Mouse (Mus musculus) intestine, embryonic 16.5 days (tissue): ENCODE measurements around the gene Mat1a. TPM values are rescaled to one million over a fixed set of nuclear protein-coding genes. Genes with fewer than 3 reads are reported as not detected.

Source experiments
- ATAC-seq: fragments of 200-750 bp; cut with Nextera tagmentation; 2 replicates; pipeline ENCODE4 v1.8.0; 2017; ENCODE audit warnings: moderate TSS enrichment, moderate library complexity
- H3K27ac ChIP-seq: fragments of 300-500 bp; sonication (generic); 2 replicates; pipeline ENCODE4 v1.5.1; 2014; ENCODE audit warnings: mild to moderate bottlenecking, low read length
- H3K27me3 ChIP-seq: fragments of 300-500 bp; sonication (generic); replicated peaks from 2 replicates; pipeline ENCODE4 v1.6.1; 2014; ENCODE audit warnings: low read length, control low read depth, mixed read lengths; ENCODE audit not compliant: control insufficient read depth, insufficient read depth
- H3K36me3 ChIP-seq: fragments of 300-500 bp; sonication (generic); 2 replicates; pipeline ENCODE4 v1.6.1; 2014; ENCODE audit warnings: low read length, control low read depth; ENCODE audit not compliant: control insufficient read depth, insufficient read depth
- H3K4me1 ChIP-seq: fragments of 300-500 bp; sonication (generic); 2 replicates; pipeline ENCODE4 v1.6.1; 2014; ENCODE audit warnings: low read length, control low read depth, mixed read lengths; ENCODE audit not compliant: control insufficient read depth, insufficient read depth
- H3K4me2 ChIP-seq: fragments of 300-500 bp; sonication (generic); 2 replicates; pipeline ENCODE4 v1.6.1; 2014; ENCODE audit warnings: low read depth, low read length, control low read depth
- H3K4me3 ChIP-seq: fragments of 300-500 bp; sonication (generic); 2 replicates; pipeline ENCODE4 v1.5.1; 2014; ENCODE audit warnings: mild to moderate bottlenecking, low read length
- H3K9ac ChIP-seq: fragments of 300-500 bp; sonication (generic); 2 replicates; pipeline ENCODE4 v1.6.1; 2014; ENCODE audit warnings: low read depth, low read length
- H3K9me3 ChIP-seq: fragments of 300-500 bp; sonication (generic); 2 replicates; pipeline ENCODE4 v1.6.1; 2016; ENCODE audit warnings: low read length, control low read depth; ENCODE audit not compliant: control insufficient read depth
- WGBS: fragments of 180-500 bp; shearing (Covaris S2); extraction: QIAGEN DNeasy Blood & Tissue Kit; methylation state at CpG from one replicate; pipeline ENCODE4 v1.1.7; 2014; 5-methylcytosine and 5-hydroxymethylcytosine counted together
- polyA plus RNA-seq: library from polyadenylated mRNA; unstranded; fragments of >200 nt; fragmentation: Nextera tagmentation; extraction: Ambion mirVana; gene quantifications from 2 replicates; pipeline ENCODE4 v1.2.1, GENCODE M21; 2015

Gene Mat1a
- polyA plus RNA-seq, 1 experiment from 2014 or later: 4.0 TPM

DNA sequence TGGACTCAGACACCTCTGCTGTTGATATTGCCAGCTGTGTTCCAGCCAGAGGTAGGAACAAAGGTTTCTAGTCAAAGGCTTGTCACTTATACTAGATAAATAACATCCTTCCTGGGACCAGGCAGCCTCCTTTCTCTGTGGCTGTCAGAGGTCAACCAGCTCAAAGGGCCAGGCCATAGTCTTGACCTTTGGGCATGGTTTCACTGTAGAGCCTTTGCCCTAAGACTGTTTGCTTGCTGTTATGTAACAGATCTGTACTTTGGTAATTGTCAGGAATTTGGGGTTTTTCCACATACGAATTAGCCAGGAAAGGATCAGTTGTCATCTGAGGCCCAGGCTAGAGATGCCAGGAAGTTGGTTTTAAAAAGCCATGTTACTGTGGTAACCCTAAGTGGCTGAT is 55.9 kb downstream of the Mat1a start:
- no peak for ATAC-seq
- Histone ChIP-seq H3K9ac (no peak overlapping the region), H3K4me1 (no peaks in the 10 kb centered on the region), H3K9me3 (no peaks in the 10 kb centered on the region), H3K36me3 (no peaks in the 10 kb centered on the region), H3K4me3 (no peak overlapping the region), H3K4me2 (no peak overlapping the region), H3K27ac (no peak overlapping the region), H3K27me3 (no peaks in the 10 kb centered on the region)
- 46% methylated on average over 1 of the region's 1 CpGs for WGBS

DNA sequence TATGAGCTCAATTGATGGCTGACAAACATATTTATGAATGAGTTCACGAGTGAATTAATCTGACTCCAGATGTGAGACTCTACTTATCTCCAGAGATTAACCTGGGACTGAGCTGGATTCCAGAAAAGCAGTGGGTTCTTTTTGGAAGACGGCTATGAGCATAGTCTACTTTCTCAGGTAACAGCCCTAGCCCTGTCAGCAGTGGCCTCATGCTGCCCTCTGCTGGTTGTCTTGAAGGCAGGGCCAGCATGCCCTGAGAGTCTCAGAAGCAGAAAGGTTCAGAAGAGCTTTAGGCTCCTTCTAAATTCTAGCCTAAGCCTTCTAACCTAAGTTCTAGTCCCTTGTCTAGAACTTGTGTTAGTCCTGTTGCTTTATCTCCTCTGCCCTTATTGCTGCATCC is 57.8 kb downstream of the Mat1a start:
- Histone ChIP-seq H3K9me3 (no peaks in the 10 kb centered on the region), H3K36me3 (no peaks in the 10 kb centered on the region), H3K4me2 (no peak overlapping the region), H3K9ac (no peak overlapping the region), H3K4me1 (no peaks in the 10 kb centered on the region), H3K27me3 (no peaks in the 10 kb centered on the region), H3K27ac (no peak overlapping the region), H3K4me3 (no peak overlapping the region)
- no peak for ATAC-seq
- 11% methylated on average over 2 of the region's 2 CpGs for WGBS

DNA sequence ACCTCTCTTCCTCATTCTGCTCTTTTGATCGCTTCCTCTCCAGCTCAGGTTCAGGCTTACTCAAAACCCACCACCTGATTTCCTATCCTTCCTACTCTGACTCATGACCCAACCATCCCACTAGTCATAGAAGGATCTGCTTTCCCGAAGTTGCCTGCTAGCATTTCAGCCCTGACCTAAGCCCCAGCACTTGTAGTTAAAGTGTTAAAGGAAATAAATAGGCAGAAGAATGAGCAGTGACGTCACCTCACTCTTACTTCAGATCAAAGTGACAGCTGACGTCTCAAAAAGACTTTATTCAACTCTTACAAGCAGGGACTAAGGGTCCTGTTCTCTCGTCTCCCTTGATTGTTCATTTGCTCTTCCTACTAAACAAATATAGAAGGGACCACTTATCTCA is 62.4 kb downstream of the Mat1a start:
- Histone ChIP-seq H3K36me3 (no peaks in the 10 kb centered on the region), H3K27ac (no peak overlapping the region), H3K9ac (no peak overlapping the region), H3K4me1 (no peaks in the 10 kb centered on the region), H3K27me3 (no peaks in the 10 kb centered on the region), H3K4me2 (no peak overlapping the region), H3K9me3 (no peaks in the 10 kb centered on the region), H3K4me3 (no peak overlapping the region)
- 48% methylated on average over 5 of the region's 5 CpGs for WGBS
- no peak for ATAC-seq

DNA sequence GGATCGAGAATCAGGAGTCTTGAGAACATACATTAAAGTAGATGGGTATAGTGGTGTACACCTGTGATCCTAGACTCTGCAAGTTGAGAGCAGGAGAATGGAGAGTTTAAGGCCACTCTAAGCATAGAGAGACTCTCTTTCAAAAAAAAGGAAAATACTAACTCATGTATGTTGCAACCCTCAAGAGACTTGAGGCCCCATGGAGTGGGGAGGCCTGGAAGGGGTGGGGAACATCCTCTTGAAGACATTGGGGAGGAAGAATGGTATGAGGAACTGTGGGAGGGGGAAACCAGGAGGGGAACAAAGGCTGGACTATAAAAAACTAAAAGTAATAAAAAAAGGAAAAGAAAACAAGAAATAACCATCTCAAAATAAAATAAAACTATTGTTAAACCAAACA is 63.7 kb downstream of the Mat1a start:
- H3K9me3 ChIP-seq: no peaks in the 10 kb centered on the region
- no peaks in the 10 kb centered on the region for H3K36me3 ChIP-seq
- no peaks in the 10 kb centered on the region for H3K4me1 ChIP-seq
- WGBS: 84% methylated on average over 1 of the region's 1 CpGs
- ATAC-seq: no peak
- H3K4me3 ChIP-seq: no peak overlapping the region
- H3K4me2 ChIP-seq: no peak overlapping the region
- H3K27me3 ChIP-seq: no peaks in the 10 kb centered on the region
- H3K9ac ChIP-seq: no peak overlapping the region
- no peak overlapping the region for H3K27ac ChIP-seq

DNA sequence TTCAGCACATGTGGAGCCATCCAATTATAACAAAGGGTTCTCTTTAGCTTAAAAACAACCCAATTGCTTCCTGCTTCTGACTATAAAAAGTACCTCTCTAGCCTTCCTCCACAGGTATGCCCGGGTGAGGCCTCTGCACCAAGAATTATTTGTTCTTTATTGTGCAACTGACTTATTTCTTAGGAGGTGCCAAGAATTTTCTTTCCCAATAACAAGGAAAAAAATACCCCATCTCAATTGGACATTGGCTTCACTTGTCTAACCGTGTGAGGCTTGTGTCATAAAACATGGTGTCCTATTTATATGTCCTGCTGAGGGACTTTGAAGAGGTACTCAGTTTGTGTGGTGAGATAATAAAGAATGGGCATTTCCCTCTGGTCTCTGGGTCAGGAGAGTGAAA is 65.7 kb downstream of the Mat1a start:
- H3K27me3 ChIP-seq: no peaks in the 10 kb centered on the region
- no peaks in the 10 kb centered on the region for H3K4me1 ChIP-seq
- no peaks in the 10 kb centered on the region for H3K9me3 ChIP-seq
- ATAC-seq: no peak
- no peak overlapping the region for H3K4me2 ChIP-seq
- 73% methylated on average over 2 of the region's 2 CpGs for WGBS
- no peak overlapping the region for H3K4me3 ChIP-seq
- no peak overlapping the region for H3K27ac ChIP-seq
- no peak overlapping the region for H3K9ac ChIP-seq
- H3K36me3 ChIP-seq: no peaks in the 10 kb centered on the region

Other genes starting within 250 kb of the Mat1a start
- 0.11 and 0.13 TPM in 2 replicates for gene Sh2d4b, start 211.8 kb upstream of the Mat1a start, polyA plus RNA-seq
- 65.0 and 65.6 TPM in 2 replicates for gene Tspan14, start 138.2 kb upstream of the Mat1a start, polyA plus RNA-seq
- gene Fam213a, start 91.2 kb upstream of the Mat1a start, polyA plus RNA-seq: 72.4 and 81.8 TPM in 2 replicates
- 0.17 TPM in 1 of 2 replicates, not detected in the other for gene Dydc2, start 35.8 kb upstream of the Mat1a start, polyA plus RNA-seq
- not detected in 2 replicates for gene Dydc1, start 32.1 kb upstream of the Mat1a start, polyA plus RNA-seq
- gene Sftpa1, start 26.7 kb downstream of the Mat1a start, polyA plus RNA-seq: not detected in 2 replicates
- 0.21 and 0.98 TPM in 2 replicates for gene Mbl1, start 46.4 kb downstream of the Mat1a start, polyA plus RNA-seq
- 0.10 and 0.17 TPM in 2 replicates for gene Sftpd, start 80.1 kb downstream of the Mat1a start, polyA plus RNA-seq
- not detected in 2 replicates for gene Gm2832, start 173.8 kb downstream of the Mat1a start, polyA plus RNA-seq
- gene Gm5798, start 243.6 kb downstream of the Mat1a start, polyA plus RNA-seq: not detected in 2 replicates